Mouse (Mus musculus): ENCODE results near the gene Pqlc2.

Pqlc2 gene

DNA sequence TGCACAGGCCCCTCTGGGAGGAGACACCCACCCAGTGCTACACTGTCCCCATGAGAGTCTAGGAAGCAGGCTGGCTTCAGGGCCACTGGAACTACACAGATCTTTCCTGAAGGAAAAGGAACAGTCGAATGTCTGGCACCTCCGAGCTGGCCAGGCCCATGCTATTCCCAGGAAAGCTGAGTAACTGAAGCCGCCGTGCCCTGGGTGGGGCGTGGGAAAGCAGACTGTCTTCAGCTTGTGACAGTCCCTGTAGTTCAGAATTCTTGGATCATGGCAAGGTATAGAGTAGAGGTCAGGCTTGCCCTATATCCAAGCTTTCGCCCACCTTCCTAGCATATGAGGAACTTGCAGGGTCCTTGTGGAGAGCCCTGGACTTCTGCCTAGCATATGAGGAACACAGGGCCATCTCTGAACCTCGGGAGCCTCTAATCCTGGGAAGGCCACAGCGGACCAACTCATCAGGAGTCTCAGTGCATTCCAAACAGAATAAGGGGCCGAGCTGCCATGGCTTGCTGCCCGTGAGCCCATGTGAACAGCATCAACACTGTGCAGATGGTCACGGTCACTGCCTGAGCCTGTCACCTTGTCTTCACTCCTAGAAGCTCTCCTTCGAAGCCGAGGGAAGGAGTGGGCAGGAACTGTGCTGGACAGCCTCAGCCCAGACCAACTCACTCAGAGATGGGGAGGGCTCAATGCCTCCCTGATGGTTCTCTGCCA is 44.6 kb downstream of the Pqlc2 start:
- DNase-seq (ENCODE audit: low spot score), result no peak

DNA sequence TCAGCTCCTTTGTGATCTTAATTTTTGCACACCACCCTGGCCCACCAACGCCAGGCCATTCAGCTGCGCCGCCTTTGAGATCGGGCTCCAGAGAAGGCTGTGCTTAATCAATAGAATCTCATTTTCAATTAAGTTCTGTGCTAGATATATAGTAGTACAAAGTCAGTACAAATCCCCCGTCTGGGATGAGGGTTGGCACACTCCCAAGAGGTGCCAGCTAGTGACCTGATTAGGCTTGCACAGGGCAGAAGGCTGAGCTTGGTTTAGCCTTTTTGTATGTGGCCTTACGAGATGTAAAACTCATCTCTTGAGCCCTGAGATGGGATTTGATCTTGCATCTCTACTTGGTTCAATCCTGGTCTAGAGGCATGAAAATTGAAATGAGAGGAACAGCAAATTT is 47.5 kb downstream of the Pqlc2 start:
- no peak for DNase-seq (ENCODE audit: low spot score)

DNA sequence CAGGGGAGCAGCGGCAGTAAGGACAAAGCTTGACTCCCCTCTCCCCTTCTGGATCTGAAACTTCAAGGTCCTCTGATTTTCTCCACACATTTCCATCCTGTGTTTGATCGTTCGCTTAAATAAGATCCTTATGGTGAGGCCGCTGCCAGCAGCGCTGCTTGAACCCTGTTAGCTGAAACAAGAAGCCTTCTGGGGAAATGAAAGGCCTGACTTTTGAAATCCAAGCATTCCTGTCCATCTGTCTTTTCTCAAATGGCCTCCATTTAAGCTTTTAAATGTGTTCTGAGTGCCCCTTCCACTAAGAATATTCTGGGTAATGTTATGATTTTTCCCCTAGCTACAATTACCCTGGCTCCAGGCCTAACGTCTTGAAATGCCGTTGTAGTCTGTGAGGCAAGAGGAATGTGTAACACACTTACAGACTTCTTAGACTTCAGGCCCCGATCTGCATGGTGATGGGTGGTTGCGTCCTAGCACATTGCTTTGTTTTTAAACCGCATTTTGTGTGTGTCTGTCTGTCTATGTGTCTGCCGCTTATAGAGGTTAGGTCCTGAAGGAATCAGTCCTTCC is 51.1 kb downstream of the Pqlc2 start:
- no peak for DNase-seq (ENCODE audit: low spot score)

DNA sequence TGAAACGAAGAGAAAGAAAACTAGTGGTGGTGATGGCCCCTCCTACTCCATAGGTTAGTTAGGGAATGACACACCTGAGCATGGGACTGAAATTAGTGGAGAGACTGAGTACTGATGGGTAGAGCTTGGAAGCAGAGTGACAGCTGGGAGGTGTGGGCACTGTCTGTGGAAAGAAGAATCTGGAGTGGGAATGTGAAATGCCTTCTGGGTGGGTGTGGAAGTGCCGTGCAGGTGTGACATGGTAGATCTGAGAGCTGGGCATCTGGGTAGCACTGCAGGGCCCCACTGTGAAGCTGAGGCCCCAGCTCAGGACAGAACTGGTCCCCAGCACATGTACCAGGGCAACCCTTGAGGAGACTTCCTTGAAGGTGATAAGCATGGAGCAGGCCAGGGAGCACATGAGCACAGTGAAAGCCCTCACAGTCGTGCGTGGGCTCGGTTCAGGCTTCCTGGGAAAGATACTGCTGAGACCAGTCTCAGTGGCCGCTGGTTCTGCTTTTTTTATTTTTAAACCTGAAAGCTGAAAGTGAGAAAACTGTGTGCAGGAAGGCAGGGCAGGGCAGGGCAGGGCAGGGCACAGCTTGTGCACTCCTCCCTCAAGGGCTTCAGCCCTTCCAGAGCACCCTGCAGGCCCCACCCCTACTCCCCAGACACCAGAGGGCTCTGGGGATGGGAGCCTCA is 51.7 kb downstream of the Pqlc2 start:
- no peak for DNase-seq (ENCODE audit: low spot score)

DNA sequence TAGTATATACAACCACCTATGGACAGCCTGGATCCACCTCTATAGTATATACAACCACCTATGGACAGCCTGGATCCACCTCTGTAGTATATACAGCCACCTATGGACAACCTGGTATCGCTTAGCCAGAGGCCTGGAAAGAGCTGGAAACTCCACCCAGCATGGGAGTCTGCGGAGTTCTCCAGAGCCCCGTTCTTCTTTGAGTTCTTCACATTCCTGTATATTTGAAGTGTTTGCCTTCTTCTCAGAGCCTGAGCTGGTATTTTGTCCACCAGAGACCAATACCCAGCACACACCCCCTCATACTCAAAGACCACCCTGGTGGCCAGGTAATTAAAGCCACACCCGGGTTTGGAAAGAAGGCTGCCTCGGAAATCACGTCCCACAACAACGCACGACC is 53.8 kb downstream of the Pqlc2 start:
- no peak for DNase-seq (ENCODE audit: low spot score)

DNA sequence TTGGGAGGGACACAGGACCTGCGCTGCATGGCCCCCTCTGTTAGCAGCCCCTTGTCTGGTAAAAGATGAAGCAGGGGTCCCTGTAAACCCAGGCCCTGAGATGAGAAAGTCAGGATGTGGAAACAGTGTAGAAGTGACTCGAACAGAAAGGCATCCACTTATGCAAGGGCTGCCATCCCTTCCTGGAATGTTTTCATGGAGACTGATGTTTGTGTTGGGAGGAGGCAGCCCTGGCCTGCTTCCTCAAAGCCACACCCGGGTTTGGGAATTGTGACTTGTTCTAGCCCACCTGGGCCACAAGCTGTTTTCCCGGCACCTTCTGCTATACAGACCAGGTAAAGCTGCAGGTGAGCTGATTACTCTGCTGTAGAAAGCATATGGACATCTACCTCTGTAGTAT is 54.4 kb downstream of the Pqlc2 start:
- DNase-seq (ENCODE audit: low spot score), result no peak

DNA sequence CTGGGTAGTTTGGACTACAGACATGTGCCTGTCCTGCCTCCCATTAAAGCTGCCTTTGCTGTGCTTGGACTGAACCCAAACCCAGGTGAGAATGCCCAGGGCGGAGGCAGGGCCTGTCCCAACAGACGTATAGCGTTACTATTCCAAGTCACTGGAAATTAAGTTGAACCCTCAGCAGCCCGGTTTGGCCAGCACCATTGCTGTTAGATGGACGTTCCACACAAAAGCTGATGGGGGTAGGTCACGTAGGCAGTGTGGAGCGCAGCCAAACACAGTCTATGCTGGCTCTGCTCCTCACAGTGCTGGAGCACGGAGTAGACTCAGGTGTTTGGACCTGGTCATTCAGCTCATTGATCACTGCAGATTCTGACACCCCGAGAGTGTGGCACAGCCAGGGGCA is 57.3 kb downstream of the Pqlc2 start:
- DNase-seq (ENCODE audit: low spot score), result no peak

DNA sequence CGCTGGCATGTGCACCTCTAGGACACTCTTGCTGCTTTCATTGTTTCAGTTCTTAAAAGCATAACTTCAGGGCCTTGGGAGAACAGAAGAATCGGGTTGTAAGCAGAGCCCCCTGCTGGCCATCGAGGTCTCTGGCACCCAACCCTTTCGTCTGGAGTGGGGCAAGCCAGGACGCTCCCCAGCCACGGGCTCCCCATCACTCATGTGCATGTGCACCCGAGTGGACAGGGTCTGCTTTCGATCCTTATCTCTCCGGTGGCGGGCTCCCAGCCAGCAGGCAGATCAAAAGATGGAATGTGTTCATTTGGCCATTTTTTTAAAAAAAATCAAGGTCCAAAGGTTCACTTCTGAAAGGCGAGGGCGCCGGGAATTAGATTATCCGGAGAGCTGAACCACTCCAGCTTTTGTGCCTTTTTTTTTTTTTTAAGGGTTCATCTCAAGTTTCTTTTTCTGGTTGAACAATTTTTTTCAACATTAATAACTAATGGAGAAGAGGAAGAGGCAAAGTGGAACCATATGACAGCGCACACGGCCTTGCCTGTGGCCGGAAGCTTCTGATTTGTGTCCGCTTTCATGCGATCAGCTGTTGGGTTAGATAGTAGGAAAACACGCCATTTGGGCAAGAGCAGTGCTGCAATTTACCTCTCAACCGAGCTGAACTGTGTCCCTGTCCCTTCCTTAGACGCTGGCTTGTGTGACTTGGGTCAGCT is 58.3 kb downstream of the Pqlc2 start:
- DNase-seq (ENCODE audit: low spot score), result peak; percentile 73

DNA sequence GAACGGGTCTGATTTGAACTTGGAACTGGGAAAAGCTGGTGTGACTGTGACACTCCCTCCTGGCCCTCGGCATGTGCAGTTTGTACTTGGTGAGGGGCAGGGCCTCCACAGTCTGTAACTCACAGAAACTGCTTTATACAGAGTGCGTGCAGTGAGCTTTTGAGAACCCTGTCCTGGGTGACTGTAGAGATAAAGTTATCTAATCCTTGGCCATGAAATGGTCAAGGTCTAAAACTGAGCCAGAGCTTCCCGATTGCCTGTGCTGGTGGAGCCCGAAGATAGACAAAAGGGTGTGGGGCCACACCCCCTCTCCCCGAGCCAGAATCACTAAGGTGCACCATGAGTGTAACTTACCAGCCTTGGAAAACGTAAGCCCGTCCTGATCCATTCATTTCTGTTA is 59.6 kb downstream of the Pqlc2 start:
- DNase-seq (ENCODE audit: low spot score), result no peak

DNA sequence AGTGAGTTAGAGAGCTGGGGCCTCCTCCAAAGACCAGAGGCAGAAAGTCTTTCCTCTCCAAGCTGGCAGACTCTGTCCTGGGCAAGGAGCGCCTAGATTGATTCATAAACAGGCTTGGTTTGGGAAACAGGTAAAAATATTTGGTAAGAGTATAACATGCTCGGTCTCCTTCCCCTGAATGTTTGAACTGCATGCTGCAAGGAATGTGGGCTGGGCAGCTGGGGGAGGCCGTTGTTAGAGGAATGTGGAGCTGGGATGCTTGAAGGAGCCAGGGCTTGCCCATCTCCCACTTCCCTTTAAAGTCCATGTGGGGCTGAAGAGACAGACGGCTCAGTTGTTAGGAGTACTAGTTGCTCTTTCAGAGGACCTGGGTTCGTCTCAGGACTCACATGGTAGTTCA is 60.5 kb downstream of the Pqlc2 start:
- DNase-seq (ENCODE audit: low spot score), result no peak

DNA sequence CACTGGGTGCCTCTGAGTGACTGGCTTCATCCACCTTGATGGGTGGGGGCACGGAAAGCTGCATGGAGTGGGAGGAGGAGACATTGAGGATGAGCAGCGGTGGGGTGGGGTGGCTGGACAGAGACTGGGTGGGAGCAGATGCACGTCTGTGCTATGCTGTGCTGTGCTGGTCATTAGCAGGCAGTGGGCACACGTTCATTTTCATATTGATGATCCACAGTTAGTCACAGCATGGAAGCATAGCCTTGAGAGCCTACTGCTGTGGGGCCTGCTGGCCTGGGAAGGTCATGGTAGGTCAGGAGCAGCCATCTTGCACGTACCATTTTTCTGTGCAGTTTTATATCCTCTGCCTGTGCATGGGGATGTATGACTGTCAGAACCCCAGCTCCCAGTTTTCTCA is 61.8 kb downstream of the Pqlc2 start:
- no peak for DNase-seq (ENCODE audit: low spot score)

DNA sequence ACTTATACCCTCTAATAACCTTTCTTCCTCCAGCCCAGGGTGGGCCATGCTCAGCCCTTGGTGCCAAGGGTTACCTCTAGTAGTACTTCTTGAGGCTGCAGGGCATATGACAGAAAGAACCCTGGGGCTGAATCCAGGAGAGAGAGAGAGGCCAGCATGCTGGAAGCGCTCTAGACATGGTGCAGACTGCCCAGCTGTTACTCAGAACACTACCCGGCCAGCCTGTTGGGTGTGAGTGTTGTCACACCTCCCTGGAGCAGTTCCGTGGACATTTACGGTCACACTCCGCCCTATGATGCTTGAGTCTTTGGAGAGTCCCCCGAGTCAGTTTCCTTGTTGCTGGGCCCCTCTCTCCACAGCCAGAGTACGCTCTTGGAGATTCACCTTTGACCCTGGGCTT is 62.5 kb downstream of the Pqlc2 start:
- no peak for DNase-seq (ENCODE audit: low spot score)

DNA sequence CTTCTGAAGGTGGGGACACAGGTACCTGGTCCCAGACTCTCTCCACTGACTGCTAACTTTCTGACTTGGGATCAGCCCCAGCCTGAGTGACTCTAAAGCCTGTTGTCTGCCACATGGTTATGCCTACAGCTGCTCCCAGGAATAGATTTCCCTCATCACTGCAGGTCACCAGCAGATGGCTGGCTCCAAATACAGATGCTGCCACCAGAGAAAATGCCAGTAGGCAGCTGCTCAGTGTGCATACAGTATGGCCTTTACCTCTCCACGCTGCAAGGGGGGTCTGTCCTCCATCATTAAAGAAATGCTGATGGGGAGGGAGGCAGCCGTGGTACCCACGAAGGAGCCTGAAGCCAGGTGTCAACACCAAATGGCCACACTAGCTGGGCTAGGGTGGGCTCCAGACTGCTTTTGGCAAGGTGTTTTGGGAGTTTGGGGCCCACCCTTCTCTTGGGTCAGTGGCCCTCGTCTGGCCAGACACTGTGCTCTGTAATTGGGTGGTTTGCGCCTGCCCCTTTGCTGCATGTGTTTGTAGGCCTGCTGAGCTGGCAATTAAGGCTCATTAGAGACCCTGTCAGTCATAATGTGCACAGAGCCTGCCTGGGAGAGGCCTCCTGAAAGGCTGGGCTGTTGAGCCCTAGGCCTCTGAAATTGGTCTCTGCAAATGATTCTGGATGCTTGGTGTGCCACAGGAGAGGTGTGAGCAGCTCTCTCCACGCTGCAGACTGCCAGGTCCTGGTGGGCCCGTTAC is 64.2 kb downstream of the Pqlc2 start:
- DNase-seq (ENCODE audit: low spot score), result no peak

DNA sequence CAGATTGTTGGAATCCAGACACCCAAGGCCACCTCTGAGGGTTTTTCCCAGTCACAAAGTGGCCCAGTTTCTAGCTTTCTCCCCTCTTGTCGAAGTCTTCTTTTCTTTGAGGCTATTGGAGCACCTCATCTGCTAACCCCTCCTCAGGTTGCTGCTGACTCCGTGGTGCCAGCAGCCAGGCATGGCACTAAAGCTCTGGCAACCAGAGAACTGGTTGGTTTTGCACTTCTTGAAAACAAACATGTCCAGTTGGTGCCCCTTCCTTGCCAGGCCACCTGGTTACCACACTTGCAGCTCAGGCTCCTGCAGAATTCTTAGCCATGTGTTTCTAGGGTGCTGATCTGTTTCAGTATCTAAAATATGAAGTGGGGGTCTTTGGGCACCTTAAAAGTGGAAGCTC is 65.0 kb downstream of the Pqlc2 start:
- no peak for DNase-seq (ENCODE audit: low spot score)

DNA sequence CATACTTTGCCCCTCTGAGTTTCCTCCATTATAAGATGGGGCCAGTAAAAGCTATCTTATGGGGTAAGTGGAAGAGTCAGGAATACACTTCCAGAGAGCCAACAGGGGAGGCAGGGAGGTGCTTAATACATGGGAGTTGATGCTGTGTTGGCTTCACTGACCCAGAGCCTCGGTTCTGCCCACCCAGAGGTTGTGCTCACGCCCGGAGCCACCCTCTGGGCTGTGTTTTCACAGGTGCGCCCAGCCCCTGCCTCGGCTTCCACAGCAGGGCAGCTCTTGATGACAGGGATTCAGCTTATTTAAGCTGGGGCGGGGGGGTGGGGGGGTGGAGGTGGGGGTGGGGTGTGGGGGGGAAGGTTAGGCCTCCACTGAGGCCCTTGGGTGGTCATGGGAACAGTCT is 65.7 kb downstream of the Pqlc2 start:
- DNase-seq (ENCODE audit: low spot score), result no peak

DNA sequence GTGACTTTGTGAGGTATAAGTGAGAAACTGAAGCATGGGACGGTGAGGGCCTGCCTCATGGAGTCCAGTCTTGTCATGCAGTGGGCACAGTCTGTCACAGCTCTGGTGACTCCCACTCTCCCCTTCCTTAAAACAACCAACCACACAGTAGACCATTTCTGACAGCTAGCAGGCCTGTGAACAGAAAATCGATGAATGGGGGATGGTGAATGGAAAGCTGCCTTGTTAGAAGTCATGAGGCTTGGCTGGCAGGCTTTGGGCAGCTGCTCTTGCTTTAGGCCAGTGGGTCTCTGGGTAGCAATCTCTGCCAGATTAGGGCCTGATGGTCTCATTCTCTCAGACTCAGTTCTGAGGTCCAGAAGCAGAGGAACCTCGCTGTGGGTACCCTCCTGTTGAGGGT is 66.3 kb downstream of the Pqlc2 start:
- no peak for DNase-seq (ENCODE audit: low spot score)

Data from T-cell, adult 2 months (primary cell).